Comparison of ENCODE assay signal across 23 mouse cellular contexts in the genomic region with DNA sequence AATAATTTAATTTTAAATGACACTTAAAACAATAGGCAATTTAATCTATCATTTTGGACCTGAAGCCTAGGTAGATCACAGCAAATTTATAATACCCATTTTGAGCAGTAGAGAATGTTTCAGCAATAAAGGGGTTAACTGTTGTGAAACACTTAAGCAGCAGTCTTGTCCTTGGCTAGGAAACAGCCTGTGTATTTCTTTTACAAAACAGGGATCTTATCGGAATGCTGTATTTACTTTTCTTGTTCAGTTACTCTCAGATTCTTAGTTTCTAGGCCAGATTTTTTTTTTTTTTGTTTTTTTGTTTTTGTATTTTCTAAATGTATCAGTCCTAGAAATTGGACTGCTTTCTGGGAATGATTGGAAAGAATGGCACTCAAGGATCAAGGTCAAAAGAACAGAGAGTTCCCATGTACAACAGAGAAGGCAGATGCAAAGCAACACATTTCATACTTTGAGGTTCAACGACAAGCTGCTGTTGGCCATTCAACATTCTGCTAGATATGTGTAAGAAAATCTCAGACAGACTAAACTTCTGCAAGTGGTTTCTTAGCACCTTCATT.
DNase-seq lines count a peak whose midpoint lies in the region; ATAC-seq and TF ChIP-seq lines count a peak whose summit lies in the region.
"Had no signal": no experiment of that assay in that cellular context is flagged by ENCODE, and none has a peak within 500 bp of the region (broad histone marks: within the 10 kb centered on the region; RNA-seq: fewer than 3 reads in every experiment).

No protein-coding gene starts in this region.

- no peak for TF ChIP-seq EP300 in heart, adult 2 months (IDR thresholded peaks at IDR 0.05; ENCODE audit: insufficient read depth, low read depth, low read length)

- no peaks in the 10 kb centered on the region for H3K4me1 ChIP-seq in heart, embryonic 16.5 days (ENCODE audit: control insufficient read depth, insufficient read depth, low read length)
- H3K4me1 ChIP-seq in heart, adult 2 months (ENCODE audit: control insufficient read depth, insufficient read depth, low read length): no peaks in the 10 kb centered on the region
- H3K4me1 ChIP-seq in lung, embryonic 14.5 days (ENCODE audit: insufficient read depth): no peaks in the 10 kb centered on the region
- no peaks in the 10 kb centered on the region for H3K4me1 ChIP-seq in stomach, embryonic 16.5 days (ENCODE audit: control insufficient read depth, insufficient read depth, low read length)
- H3K4me1 ChIP-seq in forebrain, embryonic 11.5 days (replicated peaks; ENCODE audit: control insufficient read depth, insufficient read depth, low read length): no peaks in the 10 kb centered on the region
- H3K4me1 ChIP-seq: heart, embryonic 15.5 days; limb, embryonic 10.5 days; limb, embryonic 15.5 days; liver, embryonic 15.5 days had no signal

- 41% methylated on average over 2 of the region's 2 CpGs for WGBS in heart, embryonic 16.5 days
- WGBS in heart, adult 2 months: 48% methylated on average over 2 of the region's 2 CpGs
- 23% methylated on average over 2 of the region's 2 CpGs for whole genome bisulfite sequencing in lung, embryonic 14.5 days
- WGBS in stomach, embryonic 16.5 days: 34% methylated on average over 2 of the region's 2 CpGs
- WGBS in forebrain, embryonic 11.5 days: 73% methylated on average over 2 of the region's 2 CpGs

- TF ChIP-seq CTCF in heart, adult 2 months (IDR thresholded peaks at IDR 0.05): no peak
- no peak for TF ChIP-seq CTCF in lung, embryonic 14.5 days (IDR thresholded peaks at IDR 0.05; ENCODE audit: low read depth)

- no peaks in the 10 kb centered on the region for H3K9me3 ChIP-seq in heart, embryonic 16.5 days (replicated peaks; ENCODE audit: control insufficient read depth, low read length)
- H3K9me3 ChIP-seq in lung, embryonic 14.5 days (ENCODE audit: low read depth, low read length): no peaks in the 10 kb centered on the region
- no peaks in the 10 kb centered on the region for H3K9me3 ChIP-seq in stomach, embryonic 16.5 days (replicated peaks; ENCODE audit: control insufficient read depth, low read length)
- no peaks in the 10 kb centered on the region for H3K9me3 ChIP-seq in forebrain, embryonic 11.5 days (ENCODE audit: control insufficient read depth, low read length)
- H3K9me3 ChIP-seq: heart, embryonic 15.5 days; limb, embryonic 10.5 days; limb, embryonic 15.5 days; liver, embryonic 15.5 days had no signal

- 0 out of 2 replicates have a peak overlapping the region, but pooled peaks have one; percentile 14 for H3K27ac ChIP-seq in heart, embryonic 16.5 days (ENCODE audit: low read length)
- H3K27ac ChIP-seq in heart, adult 2 months: no peak overlapping the region
- H3K27ac ChIP-seq in lung, embryonic 14.5 days (ENCODE audit: low read depth): no peak overlapping the region; the same call in 1 of the 2 replicates
- H3K27ac ChIP-seq in stomach, embryonic 16.5 days (ENCODE audit: low read length): peak overlapping the region; percentile 15; the same call in 1 of the 2 replicates
- H3K27ac ChIP-seq in forebrain, embryonic 11.5 days (ENCODE audit: low read depth, low read length): no peak overlapping the region
- H3K27ac ChIP-seq: heart, embryonic 15.5 days; hindbrain, embryonic 14.5 days; limb, embryonic 10.5 days; limb, embryonic 15.5 days; liver, embryonic 15.5 days had no signal

- H3K27me3 ChIP-seq in heart, embryonic 16.5 days (ENCODE audit: control insufficient read depth, insufficient read depth, low read length): no peaks in the 10 kb centered on the region
- H3K27me3 ChIP-seq in heart, adult 2 months (ENCODE audit: control insufficient read depth, insufficient read depth, low read length): no peaks in the 10 kb centered on the region
- no peaks in the 10 kb centered on the region for H3K27me3 ChIP-seq in lung, embryonic 14.5 days (ENCODE audit: insufficient read depth, low read length)
- no peaks in the 10 kb centered on the region for H3K27me3 ChIP-seq in stomach, embryonic 16.5 days (ENCODE audit: control insufficient read depth, insufficient read depth, low read length)
- H3K27me3 ChIP-seq in forebrain, embryonic 11.5 days (ENCODE audit: control insufficient read depth, insufficient read depth, low read length): no peaks in the 10 kb centered on the region
- H3K27me3 ChIP-seq: heart, embryonic 15.5 days; limb, embryonic 15.5 days; liver, embryonic 15.5 days had no signal

- no peaks in the 10 kb centered on the region for H3K36me3 ChIP-seq in heart, embryonic 16.5 days (ENCODE audit: control insufficient read depth, insufficient read depth)
- no peaks in the 10 kb centered on the region for H3K36me3 ChIP-seq in heart, adult 2 months (ENCODE audit: control insufficient read depth, insufficient read depth, low read length)
- H3K36me3 ChIP-seq in lung, embryonic 14.5 days (ENCODE audit: insufficient read depth): no peaks in the 10 kb centered on the region
- no peaks in the 10 kb centered on the region for H3K36me3 ChIP-seq in stomach, embryonic 16.5 days (ENCODE audit: control insufficient read depth, insufficient read depth, low read length)
- H3K36me3 ChIP-seq in forebrain, embryonic 11.5 days (ENCODE audit: control insufficient read depth, insufficient read depth, low read length): no peaks in the 10 kb centered on the region
- H3K36me3 ChIP-seq: heart, embryonic 15.5 days; limb, embryonic 10.5 days; limb, embryonic 15.5 days; liver, embryonic 15.5 days had no signal

- ATAC-seq in heart, embryonic 16.5 days (replicated peaks; ENCODE audit: extremely low read depth, insufficient read depth, low FRiP score): no peak
- peak; percentile 91 for ATAC-seq in lung, embryonic 14.5 days (ENCODE audit: insufficient read depth)
- ATAC-seq in stomach, embryonic 16.5 days (ENCODE audit: insufficient read depth, low FRiP score): no peak
- ATAC-seq in forebrain, embryonic 11.5 days (replicated peaks; ENCODE audit: low FRiP score): no peak
- ATAC-seq: CD4-positive, CD25-positive, alpha-beta regulatory T cell, adult 4 months; forebrain, embryonic 14.5 days; intestine, postnatal 0 days had no signal

- no peak for DNase-seq in heart, adult 2 months
- peak; percentile 69 for DNase-seq in lung, embryonic 14.5 days
- DNase-seq in lung, postnatal 4 days: no peak
- DNase-seq in lung, postnatal 10 days: peak; percentile 6
- DNase-seq in adrenal gland, adult 8-10 months: no peak
- DNase-seq in forebrain, embryonic 11.5 days (ENCODE audit: low spot score): no peak
- DNase-seq: cerebellum, adult 9-10 months; cerebellum, postnatal 36 days; gastrocnemius, postnatal 14 days; heart, postnatal 36 days; kidney, postnatal 25 days; midbrain, embryonic 14.5 days; thymus, postnatal 14 days had no signal

- intact Hi-C loops in heart, adult 2 months (cut with DNase I): no loop called here

- H3K4me2 ChIP-seq in heart, embryonic 16.5 days (ENCODE audit: low read depth, low read length): no peak overlapping the region
- no peak overlapping the region for H3K4me2 ChIP-seq in lung, embryonic 14.5 days
- no peak overlapping the region for H3K4me2 ChIP-seq in stomach, embryonic 16.5 days (ENCODE audit: low read depth, low read length)
- H3K4me2 ChIP-seq in forebrain, embryonic 11.5 days (ENCODE audit: low read depth, low read length, severe bottlenecking): no peak overlapping the region
- H3K4me2 ChIP-seq: heart, embryonic 15.5 days; hindbrain, embryonic 14.5 days; limb, embryonic 15.5 days; liver, embryonic 15.5 days had no signal

- no peak overlapping the region for H3K4me3 ChIP-seq in heart, embryonic 16.5 days (ENCODE audit: low read length)
- no peak overlapping the region for H3K4me3 ChIP-seq in heart, adult 2 months
- no peak overlapping the region for H3K4me3 ChIP-seq in lung, embryonic 14.5 days (ENCODE audit: low read depth, low read length)
- no peak overlapping the region for H3K4me3 ChIP-seq in stomach, embryonic 16.5 days (replicated peaks; ENCODE audit: low read length)
- no peak overlapping the region for H3K4me3 ChIP-seq in forebrain, embryonic 11.5 days (ENCODE audit: low read depth, low read length)
- H3K4me3 ChIP-seq: heart, embryonic 15.5 days; limb, embryonic 10.5 days; limb, embryonic 15.5 days; liver, embryonic 15.5 days had no signal

- no peak overlapping the region for H3K9ac ChIP-seq in heart, embryonic 16.5 days (ENCODE audit: low read length)
- H3K9ac ChIP-seq in heart, adult 2 months (ENCODE audit: low read depth, low read length): no peak overlapping the region
- no peak overlapping the region for H3K9ac ChIP-seq in lung, embryonic 14.5 days
- no peak overlapping the region for H3K9ac ChIP-seq in stomach, embryonic 16.5 days (ENCODE audit: low read length)
- H3K9ac ChIP-seq in forebrain, embryonic 11.5 days (ENCODE audit: low read length): no peak overlapping the region
- H3K9ac ChIP-seq: heart, embryonic 15.5 days; hindbrain, embryonic 14.5 days; limb, embryonic 15.5 days; liver, embryonic 15.5 days had no signal

- no peak for TF ChIP-seq POLR2A in heart, adult 2 months (IDR thresholded peaks at IDR 0.05; ENCODE audit: insufficient read depth, low read depth, low read length)

- no peaks in the 10 kb centered on the region for H3K79me2 ChIP-seq in heart, adult 2 months (replicated peaks; ENCODE audit: control insufficient read depth, insufficient read depth, low read length)

Comparison
In these comparisons a context has a peak if more than half of its experiments do, and no peak if none do; other contexts are left out.
1. H3K27ac ChIP-seq: peak in heart, embryonic 16.5 days (single experiment) and stomach, embryonic 16.5 days (single experiment); none in heart, adult 2 months (single experiment), lung, embryonic 14.5 days (single experiment) and forebrain, embryonic 11.5 days (single experiment).
2. DNase-seq: peak in lung, embryonic 14.5 days (single experiment) and lung, postnatal 10 days (single experiment); none in heart, adult 2 months (0 of 2), lung, postnatal 4 days (0 of 2), adrenal gland, adult 8-10 months (single experiment) and forebrain, embryonic 11.5 days (single experiment).